ENCODE assay signal across 25 mouse cellular contexts in the genomic region with DNA sequence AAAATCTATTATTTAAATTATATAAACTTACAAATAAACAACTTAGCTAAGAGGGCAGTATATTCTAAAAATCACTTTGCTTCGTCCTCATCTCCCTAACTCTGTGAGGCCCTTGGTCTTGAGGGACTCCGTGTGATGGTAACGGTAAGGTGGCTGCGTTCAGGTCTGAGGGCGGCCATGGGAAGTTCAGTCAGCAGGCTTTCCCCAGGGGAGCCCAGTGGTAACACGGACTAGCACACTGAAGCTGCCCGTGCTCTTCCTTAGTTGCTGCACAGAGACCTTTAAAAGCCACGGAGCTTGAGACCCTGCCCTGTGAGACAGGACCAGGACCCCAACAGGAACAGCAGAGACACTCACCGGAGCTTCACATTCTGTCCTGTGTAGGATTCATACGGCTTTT.
"Had no signal": no experiment of that assay in that cellular context is flagged by ENCODE, and none has a peak within 500 bp of the region (broad histone marks: within the 10 kb centered on the region; RNA-seq: fewer than 3 reads in every experiment).

No protein-coding gene starts in this region.

- H3K4me1 ChIP-seq: heart, embryonic 13.5 days; hindbrain, embryonic 13.5 days; hindbrain, embryonic 15.5 days; kidney, embryonic 15.5 days; limb, embryonic 13.5 days; limb, embryonic 15.5 days had no signal

- H3K27me3 ChIP-seq: heart, embryonic 13.5 days; heart, embryonic 15.5 days; hindbrain, embryonic 13.5 days; hindbrain, embryonic 15.5 days; kidney, embryonic 15.5 days; limb, embryonic 13.5 days; limb, embryonic 15.5 days had no signal

- H3K27ac ChIP-seq: gastrocnemius, adult 2 months; heart, embryonic 13.5 days; heart, embryonic 15.5 days; hindbrain, embryonic 13.5 days; hindbrain, embryonic 15.5 days; hindbrain, postnatal 0 days; kidney, embryonic 15.5 days; kidney, postnatal 0 days; limb, embryonic 13.5 days; limb, embryonic 15.5 days had no signal

- H3K4me3 ChIP-seq: gastrocnemius, adult 2 months; heart, embryonic 13.5 days; heart, embryonic 15.5 days; hindbrain, embryonic 13.5 days; hindbrain, embryonic 15.5 days; kidney, embryonic 15.5 days; limb, embryonic 13.5 days; limb, embryonic 15.5 days had no signal

- H3K9ac ChIP-seq: heart, embryonic 13.5 days; heart, embryonic 15.5 days; hindbrain, embryonic 13.5 days; hindbrain, embryonic 15.5 days; kidney, embryonic 15.5 days; limb, embryonic 13.5 days; limb, embryonic 15.5 days had no signal

- H3K4me2 ChIP-seq: heart, embryonic 11.5 days; heart, embryonic 13.5 days; heart, embryonic 15.5 days; hindbrain, embryonic 13.5 days; hindbrain, embryonic 15.5 days; kidney, embryonic 15.5 days; limb, embryonic 13.5 days; limb, embryonic 15.5 days had no signal

- DNase-seq: gastrocnemius, adult 2 months; gastrocnemius, postnatal 10 days; gastrocnemius, postnatal 25 days; heart, adult 18-20 months; heart, postnatal 14 days; heart, postnatal 36 days; kidney, adult 11 months; kidney, adult 2 months; kidney, adult 9 months; kidney, postnatal 14 days; kidney, postnatal 36 days; layer of hippocampus, adult 9-11 months; layer of hippocampus, postnatal 36 days; left cerebral cortex, postnatal 4 days had no signal

- ATAC-seq: hindbrain, postnatal 0 days; intestine, embryonic 16.5 days had no signal

- H3K9me3 ChIP-seq: heart, embryonic 13.5 days; heart, embryonic 15.5 days; hindbrain, embryonic 13.5 days; hindbrain, embryonic 15.5 days; kidney, embryonic 15.5 days; limb, embryonic 13.5 days; limb, embryonic 15.5 days had no signal
